Mouse (Mus musculus) spleen, postnatal 4 days (tissue): ENCODE measurements at regions not wholly inside any gene's neighbourhood (a gene's known extent, or its start where the extent isn't known, plus 50 kb on each side); places are given as distances from the start of the nearest gene placed in this dataset.
A peak's percentile ranks its signal among the peaks of the same experiment; 100 is the strongest.

ENCODE experiments used
- DNase-seq, 2 experiments: peaks; one replicate each; pipeline ENCODE4 v3.0.0; 2022; ENCODE audit warnings: low spot score in 2 of 2

GRCm38 (mm10) chr14:104849274-104849673, 326.8 kb upstream of the Rnf219 start:
- no peak for DNase-seq

- DNase-seq = no peak
Observed at GRCm38 (mm10) chr14:104827404-104827803, 305.0 kb upstream of the Rnf219 start.

DNA sequence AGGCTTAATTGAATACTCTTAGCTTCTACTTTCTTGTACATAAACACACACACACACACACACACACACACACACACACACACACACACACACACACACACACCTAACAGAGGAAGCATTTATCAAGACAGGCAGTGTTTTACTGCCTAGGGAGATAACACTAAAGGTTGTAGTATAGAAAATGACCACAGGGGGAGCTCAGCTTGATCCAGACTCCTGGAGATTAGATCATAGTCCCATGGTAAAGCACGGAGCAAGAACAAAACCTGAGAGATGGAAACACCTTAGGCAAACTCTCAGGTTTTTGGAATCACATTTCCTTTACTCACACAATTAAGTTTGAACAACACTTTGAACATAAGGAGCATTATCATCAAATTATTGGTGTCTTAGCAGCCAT, 302.5 kb upstream of the Rnf219 start:
- no peak for DNase-seq

DNA sequence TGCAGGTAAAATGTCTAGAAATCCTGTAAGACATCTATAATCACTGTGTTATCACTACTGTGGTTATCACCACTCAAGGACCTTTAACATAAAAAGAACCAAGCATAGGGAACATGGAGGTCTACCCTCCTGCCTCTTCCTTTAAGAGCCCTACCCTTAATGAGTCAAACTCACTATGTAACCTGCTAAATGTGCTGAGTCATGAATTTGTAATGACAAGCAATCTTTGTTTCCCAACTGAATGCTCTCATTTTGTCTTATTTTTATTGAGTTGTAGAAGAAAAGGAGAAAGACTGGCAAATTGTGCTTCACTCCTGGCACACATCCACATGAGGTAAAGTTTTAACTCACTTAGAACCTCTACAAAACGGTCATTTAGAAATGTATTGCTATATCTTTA, 301.8 kb upstream of the Rnf219 start:
- DNase-seq = no peak

- no peak for DNase-seq
Observed at GRCm38 (mm10) chr14:104821903-104822573, 299.6 kb upstream of the Rnf219 start.

DNA sequence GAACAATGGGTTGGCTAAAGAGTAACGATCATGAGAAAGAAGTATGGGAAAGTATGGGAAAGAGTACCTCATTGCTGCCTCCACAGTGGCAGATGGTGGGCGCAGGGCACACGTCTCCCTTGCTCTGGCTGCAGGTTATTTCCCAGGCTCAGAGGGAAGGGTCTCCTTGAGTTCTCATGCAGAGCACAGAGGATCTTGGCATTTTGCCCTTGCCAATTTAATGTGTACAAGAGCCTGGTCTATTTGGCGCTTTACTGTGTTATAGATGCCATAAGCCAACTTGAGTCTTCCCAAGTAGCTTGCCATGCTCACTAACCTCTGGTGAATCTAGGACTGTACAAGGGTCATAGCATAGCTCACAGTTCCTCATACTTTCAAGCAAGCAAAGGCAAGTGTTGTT, 296.7 kb upstream of the Rnf219 start:
- DNase-seq = no peak

- DNase-seq = peak; percentile 32 to 75
Observed at GRCm38 (mm10) chr14:104813977-104814584, 291.6 kb upstream of the Rnf219 start.

GRCm38 (mm10) chr14:104812006-104812405, 289.6 kb upstream of the Rnf219 start:
- DNase-seq = no peak

DNA sequence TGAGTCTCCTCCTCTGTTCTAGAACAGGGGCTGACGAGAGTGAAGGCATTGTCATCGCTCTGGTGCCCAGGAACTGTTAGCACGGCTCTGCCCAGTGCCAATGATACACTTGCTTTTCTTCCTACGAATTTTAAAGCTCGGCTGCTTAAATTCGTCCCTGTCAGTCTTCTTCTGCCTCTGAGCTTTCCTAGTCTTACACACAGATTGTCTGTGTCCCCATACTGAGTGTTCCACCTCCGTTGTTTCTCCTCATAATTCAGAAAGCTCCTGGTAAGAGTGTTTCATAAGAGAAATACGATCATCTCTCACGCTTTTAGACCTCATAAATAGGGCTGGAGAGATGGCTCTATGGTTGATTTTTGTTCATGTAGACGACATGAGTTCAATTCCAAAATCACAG, 282.9 kb upstream of the Rnf219 start:
- no peak for DNase-seq

DNA sequence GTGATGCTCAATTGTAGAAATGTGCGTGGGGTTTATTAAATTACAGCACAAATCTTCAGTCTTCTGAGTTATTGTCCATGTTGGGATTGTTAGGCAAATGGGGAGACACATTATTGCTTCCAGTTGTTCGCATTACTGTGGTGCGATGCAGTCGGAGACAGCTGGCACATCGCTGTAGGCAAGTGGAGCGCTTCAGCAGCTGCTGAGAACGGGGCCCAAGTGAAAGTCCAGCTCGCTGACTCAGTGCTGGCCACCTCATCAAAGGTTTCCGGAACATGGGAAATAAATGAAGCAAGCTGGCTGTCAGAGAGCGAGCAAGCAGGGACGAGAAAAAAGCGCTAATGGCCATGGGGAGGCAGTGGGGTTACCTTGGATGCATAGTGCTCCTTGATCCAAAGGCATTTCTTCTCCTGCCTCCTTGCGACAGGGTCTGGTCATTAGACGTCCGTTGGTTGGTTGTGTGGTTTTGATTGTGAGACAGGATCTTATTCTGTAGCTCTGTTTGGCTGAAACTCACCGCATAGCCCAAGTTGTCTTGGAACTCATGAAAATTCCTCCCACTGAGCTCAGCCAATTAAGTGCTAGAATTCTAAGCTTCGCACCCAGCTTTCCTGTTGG, 274.0 kb upstream of the Rnf219 start:
- no peak for DNase-seq

GRCm38 (mm10) chr14:104789346-104789745, 266.9 kb upstream of the Rnf219 start:
- DNase-seq = no peak

GRCm38 (mm10) chr14:104785066-104785465, 262.6 kb upstream of the Rnf219 start:
- no peak for DNase-seq

GRCm38 (mm10) chr14:104769938-104770337, 247.5 kb upstream of the Rnf219 start:
- DNase-seq = no peak

DNA sequence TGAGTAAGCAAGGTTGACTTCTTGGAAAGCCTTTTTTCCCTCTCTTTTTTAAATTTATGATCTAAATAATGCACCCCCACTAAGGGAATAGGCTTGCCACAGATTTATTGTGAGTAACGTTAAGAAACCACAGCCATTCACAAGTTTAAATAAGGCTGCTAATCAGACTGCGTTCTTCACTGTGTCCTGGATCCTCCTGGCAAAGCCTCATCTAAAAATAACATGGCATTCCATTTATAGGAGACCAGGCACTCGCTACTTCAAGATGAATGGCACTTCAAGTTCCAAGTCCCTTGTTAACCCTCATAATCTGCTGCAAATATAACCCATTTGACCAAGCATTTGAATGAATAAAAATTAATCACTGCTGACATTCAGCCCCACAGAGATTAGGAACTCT, 211.8 kb upstream of the Rnf219 start:
- DNase-seq = no peak

DNA sequence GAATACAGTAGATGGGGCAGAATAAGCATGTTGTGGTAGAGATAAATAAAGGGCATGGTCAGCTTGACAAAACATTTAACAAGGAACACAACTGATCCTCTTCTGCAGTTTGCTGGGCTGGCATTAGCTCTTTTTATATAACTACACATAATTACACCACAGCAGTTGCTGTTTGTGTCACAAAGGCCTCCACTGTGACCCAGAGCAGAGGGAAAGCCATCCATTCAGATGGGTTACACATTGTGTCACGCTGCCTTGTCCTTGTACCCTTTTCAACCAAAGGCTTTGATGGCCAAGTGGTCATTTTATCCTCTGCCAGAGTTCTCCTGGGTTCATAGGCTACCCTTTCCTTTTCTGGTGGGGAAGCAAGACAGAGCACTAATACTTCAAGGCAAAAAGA, 209.6 kb upstream of the Rnf219 start:
- DNase-seq = no peak

GRCm38 (mm10) chr14:104731319-104731995, 209.0 kb upstream of the Rnf219 start:
- DNase-seq = no peak

- DNase-seq = peak; percentile 71 to 92
Observed at GRCm38 (mm10) chr14:104715651-104716050, 193.2 kb upstream of the Rnf219 start.

- no peak for DNase-seq
Observed at GRCm38 (mm10) chr14:104702283-104702893, 179.9 kb upstream of the Rnf219 start.

- DNase-seq = no peak
Observed at GRCm38 (mm10) chr14:104698962-104699361, 176.5 kb upstream of the Rnf219 start.

DNA sequence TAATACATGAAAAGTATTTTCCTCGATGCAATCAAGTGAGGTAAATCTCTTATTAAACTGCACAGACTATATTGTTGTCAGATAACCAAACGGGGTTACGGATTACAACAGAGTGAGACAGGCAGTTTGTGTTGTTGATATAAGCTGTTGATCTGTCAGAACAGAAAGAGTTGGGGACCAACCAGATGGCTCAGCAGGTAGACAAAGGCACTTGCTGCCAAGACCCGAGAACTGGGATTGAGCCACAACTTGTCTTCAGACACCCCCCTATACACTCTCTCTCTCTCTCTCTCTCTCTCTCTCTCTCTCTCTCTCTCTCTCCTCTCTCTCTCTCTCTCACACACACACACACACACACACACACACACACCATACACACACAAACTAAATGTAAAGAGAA, 172.7 kb upstream of the Rnf219 start:
- no peak for DNase-seq

DNA sequence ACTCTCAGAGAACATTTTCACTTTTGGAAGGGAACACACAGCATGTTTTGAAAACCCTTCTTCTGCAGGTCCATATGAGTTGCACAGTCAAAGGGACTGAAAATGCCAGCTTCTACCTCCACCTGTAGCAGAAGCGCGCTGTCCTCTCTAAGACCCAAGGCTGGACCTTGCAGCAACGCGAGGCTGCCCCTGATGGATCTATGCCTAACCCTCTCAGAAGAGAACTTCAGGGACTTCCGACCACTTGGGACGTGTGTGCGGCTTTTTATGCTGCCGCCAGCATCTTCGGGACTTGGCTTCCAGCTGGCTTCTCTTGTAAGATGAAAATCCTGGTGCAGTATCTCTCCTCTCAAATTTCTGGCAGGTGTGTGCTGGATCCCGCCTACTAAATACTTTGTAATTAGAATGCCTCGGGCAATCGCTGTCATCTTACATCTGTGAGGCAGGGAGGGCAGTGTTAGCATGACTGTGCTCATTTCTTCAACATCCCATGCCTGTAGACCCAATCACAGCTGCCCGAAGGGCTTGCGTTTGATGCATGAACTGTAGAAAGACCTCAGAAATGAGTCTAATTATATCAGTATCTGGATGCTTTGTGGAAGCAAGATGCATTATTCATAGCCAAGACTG, 171.8 kb upstream of the Rnf219 start:
- DNase-seq = no peak

- DNase-seq = no peak
Observed at GRCm38 (mm10) chr14:104692616-104693015, 170.2 kb upstream of the Rnf219 start.
